Mouse (Mus musculus): ENCODE data around the gene Wdr72. TPM values are rescaled to one million over a fixed set of nuclear protein-coding genes. Genes with fewer than 3 reads are reported as not detected.

Wdr72 gene
- polyA plus RNA-seq, 1 experiment from 2014 or later, result 0.37 TPM

GRCm38 (mm10) chr9:74330706-74331495 lies 220.7 kb downstream of the Wdr72 start:
- H3K27ac ChIP-seq (ENCODE audit: low read depth), result peak overlapping the region; percentile 16; the same call in 1 of the 2 replicates

GRCm38 (mm10) chr9:74332321-74332720 lies 222.2 kb downstream of the Wdr72 start:
- 69% methylated on average over 3 of the region's 3 CpGs for WGBS
- no peaks in the 10 kb centered on the region for H3K27me3 ChIP-seq (ENCODE audit: insufficient read depth, low read length)
- no peaks in the 10 kb centered on the region for H3K36me3 ChIP-seq (ENCODE audit: insufficient read depth)
- no peaks in the 10 kb centered on the region for H3K9me3 ChIP-seq (ENCODE audit: low read depth, low read length)
- H3K4me1 ChIP-seq (ENCODE audit: insufficient read depth), result peaks cover 7% of the 10 kb centered on the region
- TF ChIP-seq CTCF (IDR thresholded peaks at IDR 0.05; ENCODE audit: low read depth), result no peak
- ATAC-seq (ENCODE audit: insufficient read depth), result no peak
- no peak overlapping the region for H3K4me3 ChIP-seq (ENCODE audit: low read depth, low read length)
- no peak overlapping the region for H3K27ac ChIP-seq (ENCODE audit: low read depth)
- no peak overlapping the region for H3K9ac ChIP-seq
- no peak for DNase-seq
- H3K4me2 ChIP-seq, result no peak overlapping the region

More at GRCm38 (mm10) chr9:74330706-74331495, 220.7 kb downstream of the Wdr72 start:
- DNase-seq (peak; percentile 72), ATAC-seq (ENCODE audit: insufficient read depth) (peak; percentile 71; the same call in 1 of the 2 replicates)
- Histone ChIP-seq H3K4me3 (ENCODE audit: low read depth, low read length) (no peak overlapping the region), H3K36me3 (ENCODE audit: insufficient read depth) (no peaks in the 10 kb centered on the region), H3K27me3 (ENCODE audit: insufficient read depth, low read length) (no peaks in the 10 kb centered on the region), H3K9me3 (ENCODE audit: low read depth, low read length) (no peaks in the 10 kb centered on the region), H3K9ac (no peak overlapping the region), H3K4me2 (no peak overlapping the region), H3K4me1 (ENCODE audit: insufficient read depth) (peaks cover 10% of the 10 kb centered on the region)
- no peak for TF ChIP-seq CTCF (IDR thresholded peaks at IDR 0.05; ENCODE audit: low read depth)
- WGBS, result 19% methylated on average over 9 of the region's 9 CpGs

Other genes starting within 250 kb of the Wdr72 start
- gene Unc13c, start 141.4 kb upstream of the Wdr72 start, polyA plus RNA-seq (2014; fragmentation: Nextera tagmentation; extraction: Ambion mirVana), result 0.18 and 0.34 TPM in 2 replicates

All from lung, embryonic 14.5 days (tissue).